Mouse (Mus musculus) cerebellum, adult 9-11 months (tissue): ENCODE measurements at regions not wholly inside any gene's neighbourhood (a gene's known extent, or its start where the extent isn't known, plus 50 kb on each side); places are given as distances from the start of the nearest gene placed in this dataset.
A peak's percentile ranks its signal among the peaks of the same experiment; 100 is the strongest.

Source experiments
- DNase-seq: peaks from one replicate; pipeline ENCODE4 v3.0.0; 2022

DNA sequence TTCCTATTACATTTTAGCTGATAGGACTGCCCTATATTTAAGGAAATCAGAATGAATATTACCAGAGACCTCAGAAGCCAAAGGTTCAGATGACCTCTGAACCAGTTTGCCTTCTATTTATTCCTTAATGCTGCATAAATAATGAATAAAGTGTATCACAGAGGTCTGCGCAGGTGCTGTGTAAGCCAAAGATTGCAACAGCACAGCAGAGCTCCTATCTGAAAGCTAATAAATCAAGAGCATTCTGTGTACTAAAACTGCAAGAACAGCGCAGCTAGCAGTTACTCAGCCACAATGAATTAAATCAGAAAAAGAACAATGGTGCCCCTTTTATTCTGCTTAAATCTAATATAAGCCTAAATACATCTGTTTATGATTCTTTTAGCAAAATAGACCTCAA lies 1208.5 kb downstream of the Rapgef2 start:
- no peak for DNase-seq

DNA sequence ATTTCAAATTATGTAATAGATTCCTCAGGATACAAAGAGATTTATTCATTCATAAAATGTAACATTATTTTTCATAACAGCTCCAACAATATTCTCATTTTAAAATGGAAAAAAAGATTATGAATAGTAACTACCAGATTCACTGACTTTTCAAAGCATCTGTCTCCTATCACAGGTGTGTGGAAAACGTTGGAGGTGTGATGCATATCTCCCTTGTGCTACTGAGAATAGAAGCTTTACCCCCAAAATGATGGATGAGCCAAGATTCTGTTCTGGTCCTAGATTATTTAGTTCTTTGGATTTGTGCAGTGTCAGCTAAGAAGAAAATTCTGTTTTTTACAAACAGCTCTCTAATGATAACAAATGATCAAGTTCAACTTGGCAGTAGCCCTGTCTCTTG lies 1209.0 kb downstream of the Rapgef2 start:
- no peak for DNase-seq

DNA sequence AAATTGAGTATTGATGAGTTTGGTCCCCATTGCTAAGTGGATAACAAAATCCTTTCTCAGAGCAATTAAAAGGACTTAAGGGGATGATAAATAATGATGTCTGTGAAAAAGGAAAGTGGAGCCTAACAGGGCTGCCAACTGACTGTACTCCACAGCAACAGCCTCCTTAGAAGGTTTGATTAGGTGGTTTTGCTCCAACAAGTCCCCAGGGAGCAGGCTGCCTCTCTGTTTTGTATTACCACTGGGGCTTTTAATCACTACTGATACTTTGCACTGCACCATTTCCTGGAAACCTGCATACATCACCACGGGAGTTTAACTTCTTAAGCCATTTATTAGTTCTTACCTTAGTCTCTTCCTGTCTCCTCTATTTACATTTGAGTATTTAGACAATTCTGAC lies 1213.3 kb downstream of the Rapgef2 start:
- DNase-seq = no peak

DNA sequence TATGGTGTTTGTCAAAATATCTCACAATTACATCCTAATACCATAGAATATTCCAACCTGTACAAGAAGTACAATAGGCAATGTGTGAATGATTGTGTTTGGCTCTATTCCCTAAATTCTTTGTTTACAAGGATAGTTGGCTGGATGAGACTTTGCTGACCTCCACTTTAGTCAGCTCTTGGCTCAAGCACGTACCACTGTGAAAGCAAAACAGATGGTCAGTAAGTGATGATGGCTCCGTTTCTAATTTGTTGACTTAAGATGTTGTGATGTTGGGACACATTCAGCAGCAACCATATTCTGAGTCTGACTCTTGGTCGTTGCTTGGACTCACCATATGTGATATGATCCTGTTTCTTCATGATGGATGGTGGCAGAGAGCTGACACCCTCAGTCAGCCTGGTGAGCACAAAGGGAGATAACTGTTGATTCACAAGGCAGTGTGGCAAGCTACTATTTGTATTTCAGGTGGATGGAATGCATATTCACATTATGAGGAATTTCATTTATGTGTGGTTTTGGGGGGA lies 1219.1 kb downstream of the Rapgef2 start:
- peak; percentile 18 for DNase-seq

DNA sequence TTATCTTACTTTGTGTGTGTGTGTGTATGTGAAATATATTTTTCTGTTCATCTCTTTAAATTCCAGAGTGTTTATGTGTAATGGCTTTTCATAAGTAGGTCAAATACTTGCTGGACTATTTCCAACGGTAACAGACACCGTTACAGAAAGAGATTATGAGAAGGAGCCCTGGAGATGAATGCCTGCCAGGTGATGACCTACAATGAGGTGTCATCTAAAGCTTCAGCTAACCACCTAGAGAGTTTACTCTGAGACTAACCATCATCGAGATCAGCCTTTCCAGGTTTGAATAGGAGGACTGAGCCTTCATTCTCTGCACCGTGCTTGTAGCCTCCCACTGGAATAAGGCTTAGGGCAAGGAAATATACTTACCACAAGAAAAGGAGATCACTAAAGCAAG lies 1220.0 kb downstream of the Rapgef2 start:
- DNase-seq = peak; percentile 20

DNA sequence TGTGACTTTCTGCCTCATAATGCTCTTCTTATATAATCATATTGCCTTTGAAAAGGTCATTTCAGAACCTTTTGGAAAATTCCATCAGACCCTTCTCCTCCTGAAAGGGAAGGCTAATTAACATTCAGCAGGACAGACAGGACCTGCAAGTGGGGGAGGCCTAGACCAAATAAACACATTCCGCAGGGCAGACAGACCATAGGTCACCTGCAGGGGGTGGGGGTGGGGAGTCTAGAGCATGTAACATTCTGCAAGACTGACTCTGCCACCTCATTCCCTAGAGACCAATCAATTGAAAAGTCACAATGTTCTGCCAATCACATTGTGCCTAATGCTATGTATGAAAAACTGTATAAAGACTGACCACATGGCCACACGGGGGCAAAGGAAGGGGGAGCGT lies 1223.8 kb downstream of the Rapgef2 start:
- no peak for DNase-seq

DNA sequence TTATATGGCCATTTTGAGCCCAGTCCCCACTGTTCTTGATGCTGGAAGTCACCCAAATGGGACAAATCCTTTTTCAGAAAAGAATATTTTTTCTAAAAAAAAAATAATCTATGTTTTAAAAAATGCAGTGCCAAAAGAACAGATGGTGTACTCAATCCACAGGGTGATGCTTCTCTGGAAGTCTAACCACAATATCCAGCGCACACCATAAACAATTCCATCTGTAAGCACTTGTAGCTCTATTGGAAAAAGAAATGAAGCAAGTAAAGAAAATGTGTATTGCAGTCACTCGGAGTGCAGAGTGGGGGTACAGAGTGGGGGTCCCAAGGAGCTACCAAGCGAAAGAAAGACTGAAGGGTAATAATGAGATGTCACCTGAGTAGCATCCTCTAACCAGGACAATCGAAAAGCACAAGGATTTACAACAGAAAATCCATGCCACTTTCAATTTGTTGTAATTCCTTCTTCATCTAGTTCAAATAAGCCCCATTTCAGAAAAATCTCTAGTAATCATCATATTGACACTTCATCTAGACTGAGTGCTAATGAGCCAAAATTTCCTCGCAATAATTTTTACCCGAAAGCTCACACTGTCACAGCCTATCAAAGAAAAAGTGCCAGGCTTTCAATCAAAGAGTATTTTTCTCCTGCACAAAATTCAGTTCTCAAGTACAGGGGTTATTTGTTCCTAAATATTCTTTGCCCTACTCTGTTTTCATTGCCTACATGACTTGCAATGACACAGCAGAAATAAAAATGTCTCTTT lies 1226.3 kb downstream of the Rapgef2 start:
- DNase-seq = peak; percentile 43
